Mouse (Mus musculus) erythroblast, embryonic 14.5 days (primary cell): ENCODE results near the gene Acot2.

ENCODE experiments used
- GATA1 ChIP-seq: IDR thresholded peaks from 2 replicates; pipeline ENCODE4 v1.6.1; 2012; ENCODE audit warnings: low read length, inconsistent platforms, mixed read lengths
- TAL1 ChIP-seq: IDR thresholded peaks from 3 replicates; pipeline ENCODE4 v1.6.1; 2012; ENCODE audit warnings: low read length, inconsistent platforms, mixed read lengths

DNA sequence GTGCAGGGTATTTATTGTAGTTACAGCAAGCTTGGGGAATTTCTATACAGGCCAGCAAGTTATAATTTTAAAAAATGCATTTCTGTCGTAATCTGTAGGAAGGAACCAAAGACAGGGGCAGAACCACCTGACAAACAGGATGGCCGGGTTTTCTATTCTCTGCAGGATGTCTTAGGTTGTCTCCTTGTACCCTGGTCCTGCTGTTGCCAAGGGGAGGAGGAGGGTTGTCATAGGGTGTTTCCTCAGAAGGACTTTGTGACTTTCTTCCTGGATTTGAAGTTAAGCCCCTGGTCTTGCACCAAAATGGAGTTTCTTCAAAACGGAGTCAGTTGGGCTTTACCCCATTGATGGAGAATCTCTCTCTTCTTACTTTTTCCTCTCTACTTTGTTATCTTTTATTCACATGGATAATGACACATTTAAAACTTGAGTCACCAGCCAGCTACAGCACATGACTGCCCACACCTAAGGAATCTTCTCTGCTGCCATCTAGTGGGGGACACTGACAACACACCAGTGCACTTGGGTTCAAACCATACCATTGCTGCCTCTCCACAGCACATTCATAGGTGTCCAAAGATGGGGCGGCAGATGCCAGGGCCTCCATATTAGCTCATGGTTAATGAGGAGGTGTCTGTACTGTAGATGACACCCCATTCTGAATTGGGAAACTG is 43.1 kb downstream of the Acot2 start:
- TF ChIP-seq GATA1 (no peak), TAL1 (no peak)
